Mouse (Mus musculus) ES-E14 (cell line): ENCODE measurements at regions not wholly inside any gene's neighbourhood (a gene's known extent, or its start where the extent isn't known, plus 50 kb on each side); places are given as distances from the start of the nearest gene placed in this dataset.

Source experiments
- DNase-seq: peaks from one replicate; pipeline ENCODE4 v3.0.0-alpha.2; 2013; ENCODE audit warnings: low read depth, low spot score
- H3K27ac ChIP-seq: 2 replicates; pipeline ENCODE4 v1.5.1; 2012; ENCODE audit warnings: low read depth, mild to moderate bottlenecking, low read length, moderate library complexity, mixed read lengths; ENCODE audit not compliant: poor library complexity, insufficient read depth, severe bottlenecking
- H3K36me3 ChIP-seq: 2 replicates; pipeline ENCODE4 v1.6.1; 2012; ENCODE audit warnings: mild to moderate bottlenecking, low read length, moderate library complexity, mixed read lengths; ENCODE audit not compliant: control insufficient read depth, poor library complexity, insufficient read depth, severe bottlenecking
- H3K4me1 ChIP-seq, 2 experiments: fragments of 150-350 bp in 1 of 2; sonication (generic) in 1 of 2; 2 replicates each; pipeline ENCODE4 v1.6.1; 2012; ENCODE audit warnings: low read length in 2 of 2, mild to moderate bottlenecking in 1 of 2, mixed read lengths in 1 of 2; ENCODE audit not compliant: control insufficient read depth in 2 of 2, insufficient read depth in 2 of 2, poor library complexity in 1 of 2
- H3K4me3 ChIP-seq, 2 experiments: fragments of 150-350 bp in 1 of 2; sonication (generic) in 1 of 2; 2 replicates each; pipeline ENCODE4 v1.5.1; 2012; ENCODE audit warnings: low read length in 2 of 2, low read depth in 1 of 2, mild to moderate bottlenecking in 1 of 2, mixed read lengths in 1 of 2; ENCODE audit not compliant: insufficient read depth in 1 of 2, poor library complexity in 1 of 2, severe bottlenecking in 1 of 2
- H3K9ac ChIP-seq: 2 replicates; pipeline ENCODE4 v1.6.1; 2012; ENCODE audit warnings: low read depth, mild to moderate bottlenecking, low read length, mixed read lengths; ENCODE audit not compliant: poor library complexity, insufficient read depth, severe bottlenecking
- H3K9me3 ChIP-seq: fragments of 150-350 bp; sonication (generic); 2 replicates; pipeline ENCODE4 v1.6.1; 2012; ENCODE audit warnings: low read depth, mild to moderate bottlenecking, low read length; ENCODE audit not compliant: control insufficient read depth, insufficient read depth
- CHD2 ChIP-seq: IDR thresholded peaks from 2 replicates; pipeline ENCODE4 v1.6.1; 2014; ENCODE audit warnings: mild to moderate bottlenecking, low read depth, low read length, inconsistent platforms
- HCFC1 ChIP-seq: IDR thresholded peaks from 2 replicates; pipeline ENCODE4 v1.6.1; 2012; ENCODE audit warnings: low read length, inconsistent platforms, borderline replicate concordance; ENCODE audit not compliant: insufficient read depth
- MAFK ChIP-seq: IDR thresholded peaks from 2 replicates; pipeline ENCODE4 v1.6.1; 2014; ENCODE audit warnings: mild to moderate bottlenecking, low read depth, low read length, inconsistent platforms; ENCODE audit not compliant: insufficient read depth
- ZC3H11A ChIP-seq: IDR thresholded peaks from 2 replicates; pipeline ENCODE4 v1.6.1; 2012; ENCODE audit warnings: low read depth, mild to moderate bottlenecking, inconsistent platforms, low read length, borderline replicate concordance
- ZNF384 ChIP-seq: IDR thresholded peaks from 2 replicates; pipeline ENCODE4 v1.6.1; 2012; ENCODE audit warnings: low read depth, low read length, inconsistent platforms
- in situ Hi-C, 2 experiments: fragments of 600-800 bp; cut with MboI; formaldehyde crosslinking; loops; one replicate each; pipeline ENCODE4 v1.15.1; 2025; ENCODE audit warnings: low sequenced_read_pairs in 2 of 2, inconsistent platforms in 1 of 2; ENCODE audit not compliant: unreplicated experiment in 2 of 2

DNA sequence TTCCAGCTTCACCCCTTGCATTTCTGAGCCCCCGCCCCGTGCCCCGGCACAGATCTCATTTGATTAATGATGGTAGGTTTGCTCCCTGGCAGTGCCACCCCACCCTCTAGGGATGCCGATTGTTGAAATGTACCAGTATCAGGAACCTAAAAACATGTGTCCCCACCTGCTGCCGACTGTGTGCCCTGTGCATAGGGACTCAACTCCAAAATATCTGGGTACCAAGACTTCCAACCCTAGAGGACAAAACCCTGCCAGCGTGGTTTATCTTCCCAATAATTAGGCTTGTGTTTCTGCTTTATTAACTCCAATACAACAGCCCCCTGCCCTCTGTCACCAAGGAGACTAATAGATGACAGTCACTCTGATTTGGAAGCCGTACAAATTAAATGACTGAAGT, 524.7 kb upstream of the Sall1 start:
- peaks cover 0 to 2% of the 10 kb centered on the region in 2 experiments; a peak in 1 of 4 replicates for H3K4me1 ChIP-seq

DNA sequence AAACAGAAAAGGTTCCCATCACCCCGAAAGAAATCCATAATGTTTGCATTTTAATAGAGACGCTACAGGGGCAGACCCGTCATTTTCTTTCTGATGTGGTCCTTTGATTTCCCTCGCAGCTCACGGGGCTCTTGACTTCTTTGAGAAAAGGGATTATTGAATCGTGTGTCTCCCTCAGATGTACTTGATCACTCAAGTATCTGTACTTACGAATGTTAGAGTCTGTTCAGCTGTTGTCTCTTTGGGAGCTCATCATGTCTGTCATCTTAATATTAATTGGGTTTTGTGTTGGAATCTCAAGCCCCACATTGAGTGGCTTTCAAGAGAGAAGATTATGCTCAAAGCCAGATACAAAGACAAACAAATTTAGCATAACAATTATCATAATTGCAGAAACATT, 523.0 kb upstream of the Sall1 start:
- Histone ChIP-seq H3K36me3 (no peaks in the 10 kb centered on the region), H3K9me3 (no peaks in the 10 kb centered on the region), H3K4me3 (no peak overlapping the region), H3K27ac (no peak overlapping the region), H3K4me1 (peaks cover 0 to 2% of the 10 kb centered on the region in 2 experiments; a peak in 1 of 4 replicates), H3K9ac (no peak overlapping the region)
- in situ Hi-C loops = no loop called here
- TF ChIP-seq MAFK = no peak
- no peak for TF ChIP-seq CHD2
- no peak for TF ChIP-seq ZC3H11A
- no peak for TF ChIP-seq ZNF384
- no peak for TF ChIP-seq HCFC1
- DNase-seq = no peak

More for the DNA sequence above, 524.7 kb upstream of the Sall1 start:
- Histone ChIP-seq H3K9ac (no peak overlapping the region), H3K27ac (no peak overlapping the region), H3K9me3 (no peaks in the 10 kb centered on the region), H3K4me3 (no peak overlapping the region), H3K36me3 (no peaks in the 10 kb centered on the region)
- in situ Hi-C loops = no loop called here
- TF ChIP-seq ZNF384 = no peak
- no peak for TF ChIP-seq CHD2
- TF ChIP-seq ZC3H11A = no peak
- TF ChIP-seq HCFC1 = no peak
- TF ChIP-seq MAFK = no peak
- no peak for DNase-seq

DNA sequence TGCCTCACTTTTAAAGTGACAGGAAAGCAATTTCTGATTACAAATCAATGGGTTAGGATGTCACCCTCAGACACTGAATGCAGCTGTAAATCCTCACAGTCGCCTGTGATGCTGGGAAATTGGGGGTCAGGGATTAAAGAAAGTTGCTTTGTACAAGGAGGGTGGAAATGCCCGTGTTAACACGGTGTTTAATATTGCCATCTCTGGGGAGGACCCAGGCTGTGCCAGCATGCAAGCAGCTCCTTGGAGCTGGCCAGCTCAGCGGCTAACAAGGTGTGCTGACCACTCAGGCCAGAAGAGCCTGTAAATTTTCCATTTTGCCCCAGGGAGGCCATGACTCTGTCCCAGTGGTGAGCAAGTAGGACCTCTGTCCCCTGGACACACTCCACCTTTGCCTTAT, 522.5 kb upstream of the Sall1 start:
- no peak overlapping the region for H3K27ac ChIP-seq
- H3K9me3 ChIP-seq = no peaks in the 10 kb centered on the region
- no peak overlapping the region for H3K4me3 ChIP-seq
- in situ Hi-C loops = no loop called here
- DNase-seq = no peak
- no peak overlapping the region for H3K9ac ChIP-seq
- no peaks in the 10 kb centered on the region for H3K36me3 ChIP-seq
- TF ChIP-seq ZC3H11A = no peak
- no peak for TF ChIP-seq CHD2
- TF ChIP-seq HCFC1 = no peak
- TF ChIP-seq ZNF384 = no peak
- no peak for TF ChIP-seq MAFK
- 0 out of 4 replicates have a peak, but pooled peaks cover 0 to 2% of the 10 kb centered on the region in 2 experiments for H3K4me1 ChIP-seq

DNA sequence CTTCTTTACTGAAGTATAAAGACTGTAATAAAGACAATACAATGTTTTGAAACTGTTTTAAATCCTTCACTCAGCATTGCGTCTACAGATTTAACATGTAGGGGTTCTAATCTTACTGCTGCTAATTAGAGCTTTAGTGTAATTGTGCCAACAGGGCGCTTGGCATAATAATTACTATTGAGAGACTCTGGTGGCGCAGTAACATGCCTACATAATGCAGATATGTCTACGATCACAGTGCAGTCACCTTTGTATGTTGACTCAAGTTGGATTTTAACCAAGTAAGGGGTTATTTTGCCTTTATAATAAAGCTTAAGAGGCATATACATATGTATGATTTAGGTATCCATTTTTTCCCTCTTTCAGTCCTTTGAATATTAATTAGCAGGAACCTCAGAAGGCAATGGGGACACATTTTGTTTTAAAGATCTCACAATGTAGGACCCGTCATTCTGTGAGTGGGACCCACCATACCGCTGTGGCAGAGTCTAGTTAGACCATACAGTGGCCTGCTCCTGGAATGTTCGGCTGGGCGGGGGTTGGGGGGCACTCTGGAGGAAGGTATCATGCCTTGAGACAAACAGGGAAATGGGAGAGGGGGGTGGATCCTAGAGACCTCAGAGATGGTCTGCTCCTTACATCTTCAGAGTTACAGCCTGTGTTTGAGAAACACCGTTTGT, 521.3 kb upstream of the Sall1 start:
- Histone ChIP-seq H3K9me3 (no peaks in the 10 kb centered on the region), H3K9ac (no peak overlapping the region), H3K4me3 (no peak overlapping the region), H3K4me1 (0 out of 4 replicates have a peak, but pooled peaks cover 0 to 2% of the 10 kb centered on the region in 2 experiments), H3K27ac (no peak overlapping the region), H3K36me3 (no peaks in the 10 kb centered on the region)
- TF ChIP-seq ZC3H11A (no peak), MAFK (no peak), ZNF384 (no peak), HCFC1 (no peak), CHD2 (no peak)
- DNase-seq = no peak
- in situ Hi-C loops = no loop called here
